Mouse (Mus musculus) left cerebral cortex, postnatal 25 days (tissue): ENCODE results near the gene Slc4a4. TPM values are rescaled to one million over a fixed set of nuclear protein-coding genes. Genes with fewer than 3 reads are reported as not detected.

Source experiments
- DNase-seq, 2 experiments: peaks; one replicate each; pipeline ENCODE4 v3.0.0; 2022; ENCODE audit warnings: low spot score in 2 of 2, mixed read lengths in 1 of 2
- intact Hi-C: fragments of 180-260 bp; cut with DNase I; formaldehyde crosslinking; loops from one replicate; pipeline ENCODE4 v1.15.1; 2025
- total RNA-seq, 2 experiments: library from RNA; stranded (reverse); gene quantifications; 2 replicates each; pipeline ENCODE4 v1.2.3; 2021

The Slc4a4 gene
- total RNA-seq, 2 experiments from 2014 or later: 85.9 to 133 TPM

DNA sequence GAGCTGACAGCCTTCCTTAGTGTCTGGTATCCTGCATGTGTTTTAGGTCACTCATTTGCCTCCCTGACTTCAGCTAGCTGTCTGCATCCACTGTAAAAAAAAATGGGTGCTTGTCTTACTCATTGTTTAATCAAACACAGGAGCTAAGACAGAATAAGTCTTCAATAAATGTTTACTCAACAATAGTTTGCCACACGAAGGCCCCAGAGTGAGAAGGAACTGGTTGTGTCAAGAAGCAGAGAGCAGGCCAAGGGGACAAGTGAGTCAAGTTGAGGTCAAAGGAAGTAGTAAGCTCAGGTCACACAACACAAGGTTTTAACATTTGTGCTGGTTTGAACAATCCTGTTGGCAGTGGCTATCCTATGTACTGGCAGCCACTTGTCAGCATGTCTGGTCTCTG, 324.4 kb downstream of the Slc4a4 start:
- DNase-seq: no peak
- intact Hi-C loops: no loop called here

DNA sequence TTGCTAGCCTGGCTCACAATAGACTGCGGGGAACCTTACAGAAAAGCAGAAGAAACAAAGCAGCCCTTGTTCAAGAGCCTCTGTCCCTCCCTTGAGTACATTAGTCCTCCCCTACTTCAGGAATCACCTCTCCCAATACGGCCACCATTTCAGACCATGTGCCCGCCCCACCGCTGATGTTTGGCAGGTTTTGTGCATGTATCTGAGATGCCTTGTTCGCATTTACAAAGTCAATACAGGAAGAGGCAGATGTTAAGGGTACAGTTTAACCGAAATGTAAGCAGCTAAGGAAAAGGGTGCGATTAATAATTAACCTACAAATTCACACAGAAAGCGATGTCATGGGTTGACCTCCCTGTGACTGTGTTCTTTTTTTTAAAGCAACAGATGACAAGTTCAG, 331.6 kb downstream of the Slc4a4 start:
- no peak for DNase-seq
- intact Hi-C loops: no loop called here

DNA sequence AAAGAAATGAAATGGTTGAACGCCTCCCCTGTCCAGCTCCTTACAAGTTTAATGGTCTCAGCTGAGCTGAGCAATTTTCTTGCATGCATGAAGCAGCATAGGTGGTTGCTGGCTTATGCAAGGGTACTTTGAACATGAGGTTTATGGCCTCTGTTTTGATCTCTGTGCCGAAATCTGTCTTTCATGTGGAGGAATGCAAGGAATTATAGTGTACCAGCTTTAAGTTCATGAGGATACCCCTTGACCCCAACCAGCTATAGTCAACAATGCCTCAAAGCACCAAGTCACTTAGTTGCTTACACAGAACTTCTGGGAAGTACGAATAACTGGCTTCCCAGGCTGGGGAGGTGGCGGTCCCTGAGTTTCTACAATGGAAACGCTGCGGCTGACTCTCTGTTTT, 332.1 kb downstream of the Slc4a4 start:
- intact Hi-C loops: no loop called here
- no peak for DNase-seq

DNA sequence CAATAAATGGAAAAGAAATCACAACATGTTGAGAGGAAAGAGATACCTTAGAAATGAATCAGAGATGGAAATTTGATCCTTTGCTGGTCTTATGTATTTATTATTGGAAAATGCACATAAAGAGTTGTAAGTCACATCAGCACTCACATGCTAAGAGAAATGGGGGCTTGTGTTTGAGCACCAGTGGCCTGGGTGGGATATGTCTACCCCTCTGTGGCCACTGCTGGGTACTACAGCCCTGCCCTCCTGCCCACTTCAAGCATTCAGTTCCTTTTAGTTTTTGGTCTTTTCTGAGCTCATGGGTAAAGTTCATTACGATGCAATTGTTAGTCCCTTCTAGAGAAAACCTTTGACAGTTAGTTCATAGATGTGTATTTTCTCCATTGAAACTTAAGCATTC, 335.0 kb downstream of the Slc4a4 start:
- peak in 1 of 2 experiments; percentile 24 for DNase-seq
- intact Hi-C loops: loop anchor here (1.0 to 10.0 kb wide), 3 partner anchors 293 to 427 kb away; no protein-coding TSS in a partner anchor

GRCm38 (mm10) chr5:89223061-89223740, 336.6 kb downstream of the Slc4a4 start:
- DNase-seq: no peak
- intact Hi-C loops: loop anchor here (5.0 to 10.0 kb wide), 2 partner anchors 341 to 428 kb away; no protein-coding TSS in a partner anchor

GRCm38 (mm10) chr5:89223744-89224368, 337.2 kb downstream of the Slc4a4 start:
- intact Hi-C loops: loop anchor here (5.0 to 10.0 kb wide), 2 partner anchors 342 to 429 kb away; no protein-coding TSS in a partner anchor
- peak; percentile 17 to 24 for DNase-seq

DNA sequence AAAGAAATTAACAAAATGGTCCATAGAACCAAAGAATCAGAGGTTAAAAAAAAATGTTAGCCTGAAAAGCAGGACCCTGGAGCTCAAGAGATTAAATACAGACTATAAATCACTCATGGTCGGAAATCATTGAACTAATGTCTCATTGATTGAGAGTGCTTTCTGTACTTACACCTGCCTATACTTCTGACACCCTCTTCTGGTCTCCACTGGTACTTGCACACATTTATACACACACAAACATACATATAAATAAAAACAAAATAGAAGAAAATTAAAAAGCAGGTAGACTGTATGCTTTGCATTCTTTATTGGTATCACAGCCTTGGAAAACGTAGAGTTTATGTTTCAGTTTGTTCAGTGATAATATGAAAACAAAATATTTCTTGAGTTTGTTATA, 341.3 kb downstream of the Slc4a4 start:
- no peak for DNase-seq
- intact Hi-C loops: loop anchor here (10.0 kb wide), 1 partner anchor 433 kb away; no protein-coding TSS in a partner anchor

GRCm38 (mm10) chr5:89229606-89230005, 343.0 kb downstream of the Slc4a4 start:
- no peak for DNase-seq
- intact Hi-C loops: loop anchor here (10.0 kb wide), 1 partner anchor 435 kb away; no protein-coding TSS in a partner anchor

- no peak for DNase-seq
- intact Hi-C loops: no loop called here
Measured at GRCm38 (mm10) chr5:89232313-89232712, 345.7 kb downstream of the Slc4a4 start.

DNA sequence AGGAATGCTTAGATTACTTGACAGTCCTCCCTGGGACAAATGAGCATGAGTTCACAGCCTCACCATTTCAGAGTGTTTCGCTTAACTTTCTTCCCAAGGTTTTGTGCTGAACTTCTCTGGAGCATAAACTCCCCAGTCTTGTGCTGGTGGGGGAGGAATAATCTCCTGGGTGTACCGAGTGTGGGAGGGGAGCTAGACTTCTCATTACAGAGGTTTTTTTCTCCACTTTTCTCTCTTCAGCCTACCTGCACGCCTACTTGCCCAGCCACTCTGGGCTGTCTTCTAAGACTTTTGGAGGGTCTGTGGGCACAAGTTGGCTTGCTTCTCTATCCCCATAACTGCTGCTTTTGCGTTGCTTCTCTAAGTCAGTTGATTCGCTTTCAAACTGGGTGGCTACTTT, 365.2 kb downstream of the Slc4a4 start:
- intact Hi-C loops: loop anchor here (5.0 kb wide), 1 partner anchor 90 kb away; no protein-coding TSS in a partner anchor

DNA sequence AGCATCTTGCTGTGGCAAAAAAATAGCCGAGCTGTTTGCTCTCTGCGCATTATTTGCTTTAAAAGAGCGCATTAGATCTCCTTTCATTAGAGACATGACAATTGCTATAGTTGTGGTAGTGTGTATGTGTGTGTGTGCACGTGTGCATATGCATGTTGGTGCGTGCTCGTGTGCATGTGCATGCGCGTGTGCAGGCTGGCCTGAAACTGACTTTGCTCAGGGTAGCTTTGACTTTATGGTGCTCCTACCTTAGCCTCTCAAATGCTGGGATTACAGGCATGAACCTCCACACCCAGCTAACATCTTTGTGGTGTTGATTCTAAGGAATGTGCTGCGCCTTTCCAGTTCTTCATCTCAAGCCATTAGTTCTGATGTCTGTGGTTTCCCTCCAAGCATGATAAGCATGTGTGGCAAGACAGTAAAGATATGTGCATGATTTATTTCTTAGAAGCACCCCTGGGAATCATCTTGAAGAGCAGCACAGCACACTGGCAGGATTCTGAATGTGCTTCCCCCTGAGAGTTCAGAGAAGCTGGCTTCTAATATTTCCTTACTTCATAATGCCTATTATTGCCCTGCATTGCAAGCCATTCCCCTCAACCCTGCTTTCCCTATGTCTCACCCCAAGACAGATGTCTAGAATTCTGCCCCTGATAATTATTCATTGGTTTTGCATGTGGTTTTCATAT, 373.3 kb downstream of the Slc4a4 start:
- DNase-seq: no peak
- intact Hi-C loops: no loop called here

More for the DNA sequence above, 365.2 kb downstream of the Slc4a4 start:
- peak in 1 of 2 experiments; percentile 69 for DNase-seq

- DNase-seq: no peak
- intact Hi-C loops: no loop called here
Measured at GRCm38 (mm10) chr5:89277049-89277448, 390.4 kb downstream of the Slc4a4 start.

GRCm38 (mm10) chr5:89277616-89278015, 391.0 kb downstream of the Slc4a4 start:
- no peak for DNase-seq
- intact Hi-C loops: no loop called here

DNA sequence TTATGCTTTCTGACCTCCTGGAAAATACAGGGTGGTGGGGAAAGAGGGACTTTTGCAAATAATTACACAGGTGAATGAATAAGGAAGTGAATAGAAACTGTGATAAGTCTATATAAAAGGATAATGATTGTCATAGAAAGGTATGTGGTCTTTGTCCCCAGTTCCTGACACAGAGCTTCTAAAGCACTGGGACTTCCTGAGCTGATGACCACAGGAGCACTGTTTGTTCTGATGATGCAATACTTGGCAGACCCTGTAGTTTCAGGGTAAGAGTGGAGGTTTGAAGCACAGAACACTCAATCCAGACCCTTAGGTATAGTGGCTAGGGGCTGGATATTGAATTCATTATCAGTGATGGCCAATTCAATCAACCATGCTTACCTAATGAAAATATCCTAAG, 391.7 kb downstream of the Slc4a4 start:
- intact Hi-C loops: no loop called here
- no peak for DNase-seq

GRCm38 (mm10) chr5:89280312-89280863, 393.8 kb downstream of the Slc4a4 start:
- intact Hi-C loops: no loop called here
- no peak for DNase-seq

Other genes starting within 250 kb of the Slc4a4 start
- gene Grsf1, start 210.6 kb upstream of the Slc4a4 start, total RNA-seq: 100 to 1,000 TPM; 100 to 109 TPM
- gene Mob1b, start 166.0 kb upstream of the Slc4a4 start, total RNA-seq: 10 to 100 TPM; 29.5 to 32.9 TPM
- 10 to 100 TPM; 16.5 to 17.6 TPM for gene Dck, start 121.8 kb upstream of the Slc4a4 start, total RNA-seq